Mouse (Mus musculus) liver, embryonic 11.5 days (tissue): ENCODE results near the gene Cfap300. TPM values are rescaled to one million over a fixed set of nuclear protein-coding genes. Genes with fewer than 3 reads are reported as not detected.
A peak's percentile ranks its signal among the peaks of the same experiment; 100 is the strongest.

Experiments
- ATAC-seq: fragments of 200-750 bp; cut with Nextera tagmentation; replicated peaks from 2 replicates; pipeline ENCODE4 v1.8.0; 2017; ENCODE audit warnings: moderate number of reproducible peaks, mild to moderate bottlenecking, moderate TSS enrichment, moderate library complexity; ENCODE audit not compliant: low FRiP score
- DNase-seq: peaks from one replicate; pipeline ENCODE4 v3.0.0-alpha.2; 2017; ENCODE audit warnings: low spot score
- H3K27ac ChIP-seq: fragments of 300-500 bp; sonication (generic); 2 replicates; pipeline ENCODE4 v1.5.1; 2014; ENCODE audit warnings: mild to moderate bottlenecking, low read depth, low read length, control low read depth
- H3K27me3 ChIP-seq: fragments of 300-500 bp; sonication (generic); replicated peaks from 2 replicates; pipeline ENCODE4 v1.6.1; 2014; ENCODE audit warnings: low read length, mixed read lengths; ENCODE audit not compliant: control insufficient read depth, insufficient read depth
- H3K36me3 ChIP-seq: fragments of 300-500 bp; sonication (generic); 2 replicates; pipeline ENCODE4 v1.6.1; 2014; ENCODE audit warnings: mild to moderate bottlenecking, low read length, moderate library complexity, mixed read lengths; ENCODE audit not compliant: control insufficient read depth, insufficient read depth
- H3K4me1 ChIP-seq: fragments of 300-500 bp; sonication (generic); replicated peaks from 2 replicates; pipeline ENCODE4 v1.6.1; 2014; ENCODE audit warnings: low read length, mixed read lengths; ENCODE audit not compliant: control insufficient read depth, insufficient read depth
- H3K4me2 ChIP-seq: fragments of 300-500 bp; sonication (generic); 2 replicates; pipeline ENCODE4 v1.6.1; 2014; ENCODE audit warnings: mild to moderate bottlenecking, control low read depth, moderate library complexity
- H3K4me3 ChIP-seq: fragments of 300-500 bp; sonication (generic); 2 replicates; pipeline ENCODE4 v1.5.1; 2014; ENCODE audit warnings: low read depth, low read length, control low read depth
- H3K9ac ChIP-seq: fragments of 300-500 bp; sonication (generic); 2 replicates; pipeline ENCODE4 v1.6.1; 2014; ENCODE audit warnings: low read depth, low read length, control low read depth
- H3K9me3 ChIP-seq: fragments of 300-500 bp; sonication (generic); 2 replicates; pipeline ENCODE4 v1.6.1; 2016; ENCODE audit warnings: low read length, inconsistent platforms, mixed read lengths; ENCODE audit not compliant: control insufficient read depth
- whole genome bisulfite sequencing: fragments of 180-500 bp; shearing (Covaris S2); extraction: QIAGEN DNeasy Blood & Tissue Kit; methylation state at CpG from one replicate; pipeline ENCODE4 v1.1.7; 2014; 5-methylcytosine and 5-hydroxymethylcytosine counted together
- polyA plus RNA-seq: library from polyadenylated mRNA; unstranded; fragments of >200 nt; fragmentation: Nextera tagmentation; extraction: Ambion mirVana; gene quantifications from 2 replicates; pipeline ENCODE4 v1.2.1, GENCODE M21; 2014

Cfap300 gene
- 6.1 and 6.7 TPM in 2 replicates for polyA plus RNA-seq

- peak within 1 kb of the TSS; percentile 76 for H3K4me3 ChIP-seq
- H3K27me3 ChIP-seq, result no peaks in the 10 kb centered on the region
- no peaks in the 10 kb centered on the region for H3K36me3 ChIP-seq
- ATAC-seq, result peak; percentile 97
- H3K9ac ChIP-seq, result peak within 1 kb of the TSS; percentile 67
- H3K4me1 ChIP-seq, result 0 out of 2 replicates have a peak, but pooled peaks cover 3% of the 10 kb centered on the region
- peak; percentile 92 for DNase-seq
- H3K27ac ChIP-seq, result no peak within 1 kb of the TSS
- H3K4me2 ChIP-seq, result peak within 1 kb of the TSS; percentile 77
- H3K9me3 ChIP-seq, result no peaks in the 10 kb centered on the region
- under 1% methylated on average over 39 of the region's 39 CpGs for WGBS
Observed at GRCm38 (mm10) chr9:8042338-8043043, at the start of gene Cfap300. Gene Cfap300 (minus strand): TSS chr9:8042823.

DNA sequence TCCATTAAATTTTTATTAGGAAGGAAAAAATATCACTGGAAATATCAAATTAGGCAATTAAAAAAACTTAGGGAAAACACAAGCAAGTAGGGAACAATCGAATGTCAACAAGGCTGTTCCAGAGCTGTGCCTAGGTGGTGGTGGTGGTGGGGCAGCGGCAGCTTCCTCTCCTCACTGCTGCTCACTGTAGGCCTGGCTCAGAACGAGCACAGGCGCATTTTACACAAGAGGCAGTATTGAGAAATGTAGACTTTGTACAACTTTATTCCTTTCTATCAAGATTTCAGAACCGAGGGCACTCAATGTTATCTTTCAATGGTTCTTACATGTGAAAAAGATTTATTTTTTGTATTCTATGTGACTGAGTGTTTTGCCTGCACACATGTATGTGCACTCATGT lies 36.3 kb upstream of the Cfap300 start:
- Histone ChIP-seq H3K27me3 (no peaks in the 10 kb centered on the region), H3K36me3 (no peaks in the 10 kb centered on the region), H3K4me3 (no peak overlapping the region), H3K9me3 (no peaks in the 10 kb centered on the region), H3K9ac (no peak overlapping the region), H3K27ac (no peak overlapping the region), H3K4me2 (no peak overlapping the region), H3K4me1 (no peaks in the 10 kb centered on the region)
- no peak for ATAC-seq
- DNase-seq, result no peak
- 82% methylated on average over 5 of the region's 5 CpGs for WGBS

- no peak overlapping the region for H3K9ac ChIP-seq
- H3K27ac ChIP-seq, result no peak overlapping the region
- H3K4me2 ChIP-seq, result no peak overlapping the region
- no peaks in the 10 kb centered on the region for H3K9me3 ChIP-seq
- ATAC-seq (no peak), DNase-seq (no peak)
- no peak overlapping the region for H3K4me3 ChIP-seq
- no peaks in the 10 kb centered on the region for H3K27me3 ChIP-seq
- H3K4me1 ChIP-seq, result no peaks in the 10 kb centered on the region
- no peaks in the 10 kb centered on the region for H3K36me3 ChIP-seq
Observed at GRCm38 (mm10) chr9:8074345-8074744, 31.7 kb upstream of the Cfap300 start.

GRCm38 (mm10) chr9:8073203-8073755 lies 30.7 kb upstream of the Cfap300 start:
- Histone ChIP-seq H3K4me3 (no peak overlapping the region), H3K27me3 (no peaks in the 10 kb centered on the region), H3K9ac (no peak overlapping the region), H3K9me3 (no peaks in the 10 kb centered on the region), H3K4me2 (no peak overlapping the region), H3K27ac (no peak overlapping the region), H3K4me1 (no peaks in the 10 kb centered on the region), H3K36me3 (no peaks in the 10 kb centered on the region)
- DNase-seq, result no peak
- WGBS, result 79% methylated on average over 3 of the region's 3 CpGs
- no peak for ATAC-seq

DNA sequence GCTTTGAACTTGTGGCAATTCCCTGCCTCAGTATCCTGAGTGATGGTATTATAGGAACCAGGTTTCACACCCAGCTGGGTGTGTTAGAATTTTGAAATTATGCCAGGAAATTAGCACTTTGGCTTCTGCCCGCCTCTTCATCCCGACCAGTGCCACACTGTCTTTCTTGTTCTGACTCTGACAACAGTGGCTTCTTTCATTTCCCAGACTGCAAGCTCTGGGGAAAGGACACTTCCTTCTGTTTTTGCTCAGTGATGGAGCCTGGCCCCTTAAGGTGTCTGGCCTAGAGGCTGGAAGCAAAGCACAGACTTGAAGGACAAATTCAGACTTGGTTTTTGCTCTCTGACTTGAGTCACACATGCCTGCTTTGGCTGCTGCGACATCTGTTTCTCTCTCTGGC lies 17.0 kb upstream of the Cfap300 start:
- Histone ChIP-seq H3K4me1 (no peaks in the 10 kb centered on the region), H3K4me2 (no peak overlapping the region), H3K9me3 (no peaks in the 10 kb centered on the region), H3K27ac (no peak overlapping the region), H3K4me3 (no peak overlapping the region), H3K9ac (no peak overlapping the region), H3K27me3 (no peaks in the 10 kb centered on the region), H3K36me3 (no peaks in the 10 kb centered on the region)
- DNase-seq (no peak), ATAC-seq (no peak)
- 83% methylated on average over 3 of the region's 3 CpGs for WGBS

GRCm38 (mm10) chr9:8054831-8055230 lies 12.2 kb upstream of the Cfap300 start:
- H3K4me3 ChIP-seq, result no peak overlapping the region
- WGBS, result 8% methylated on average over 1 of the region's 1 CpGs
- DNase-seq, result no peak
- no peaks in the 10 kb centered on the region for H3K27me3 ChIP-seq
- H3K4me1 ChIP-seq, result no peaks in the 10 kb centered on the region
- H3K9me3 ChIP-seq, result no peaks in the 10 kb centered on the region
- no peak for ATAC-seq
- no peak overlapping the region for H3K9ac ChIP-seq
- H3K36me3 ChIP-seq, result no peaks in the 10 kb centered on the region
- H3K27ac ChIP-seq, result no peak overlapping the region
- H3K4me2 ChIP-seq, result no peak overlapping the region

GRCm38 (mm10) chr9:8043044-8043387 lies 393 bp upstream of the Cfap300 start:
- ATAC-seq, result peak; percentile 27
- Histone ChIP-seq H3K27ac (no peak overlapping the region), H3K36me3 (no peaks in the 10 kb centered on the region), H3K9ac (no peak overlapping the region; the same call in 1 of the 2 replicates), H3K9me3 (no peaks in the 10 kb centered on the region), H3K4me1 (0 out of 2 replicates have a peak, but pooled peaks cover 3% of the 10 kb centered on the region), H3K27me3 (no peaks in the 10 kb centered on the region), H3K4me2 (peak overlapping the region; percentile 77), H3K4me3 (peak overlapping the region; percentile 76)
- no peak for DNase-seq
- WGBS, result 26% methylated on average over 5 of the region's 5 CpGs

GRCm38 (mm10) chr9:8035546-8035945 lies 7.1 kb downstream of the Cfap300 start:
- Histone ChIP-seq H3K36me3 (no peaks in the 10 kb centered on the region), H3K27ac (no peak overlapping the region), H3K4me1 (no peaks in the 10 kb centered on the region), H3K27me3 (no peaks in the 10 kb centered on the region), H3K4me3 (no peak overlapping the region), H3K4me2 (no peak overlapping the region), H3K9ac (no peak overlapping the region), H3K9me3 (no peaks in the 10 kb centered on the region)
- 18% methylated on average over 7 of the region's 7 CpGs for WGBS
- DNase-seq (no peak), ATAC-seq (peak; percentile 46; the same call in 1 of the 2 replicates)

- no peaks in the 10 kb centered on the region for H3K27me3 ChIP-seq
- H3K36me3 ChIP-seq, result no peaks in the 10 kb centered on the region
- H3K4me2 ChIP-seq, result no peak overlapping the region
- no peaks in the 10 kb centered on the region for H3K4me1 ChIP-seq
- DNase-seq (no peak), ATAC-seq (no peak)
- no peaks in the 10 kb centered on the region for H3K9me3 ChIP-seq
- WGBS, result 43% methylated on average over 4 of the region's 4 CpGs
- no peak overlapping the region for H3K9ac ChIP-seq
- no peak overlapping the region for H3K27ac ChIP-seq
- no peak overlapping the region for H3K4me3 ChIP-seq
Observed at GRCm38 (mm10) chr9:8035091-8035490, 7.5 kb downstream of the Cfap300 start.
